Mouse (Mus musculus): Measurements from ENCODE around the gene Thbs3. TPM values are rescaled to one million over a fixed set of nuclear protein-coding genes. Genes with fewer than 3 reads are reported as not detected.
"Not testable (repeated sequence)": the region's sequence is repeated elsewhere in the genome, so short reads cannot be mapped to it uniquely, and the experiment has no call there.

Thbs3 gene
- polyA plus RNA-seq, 1 experiment from 2014 or later, result 1.3 TPM

DNA sequence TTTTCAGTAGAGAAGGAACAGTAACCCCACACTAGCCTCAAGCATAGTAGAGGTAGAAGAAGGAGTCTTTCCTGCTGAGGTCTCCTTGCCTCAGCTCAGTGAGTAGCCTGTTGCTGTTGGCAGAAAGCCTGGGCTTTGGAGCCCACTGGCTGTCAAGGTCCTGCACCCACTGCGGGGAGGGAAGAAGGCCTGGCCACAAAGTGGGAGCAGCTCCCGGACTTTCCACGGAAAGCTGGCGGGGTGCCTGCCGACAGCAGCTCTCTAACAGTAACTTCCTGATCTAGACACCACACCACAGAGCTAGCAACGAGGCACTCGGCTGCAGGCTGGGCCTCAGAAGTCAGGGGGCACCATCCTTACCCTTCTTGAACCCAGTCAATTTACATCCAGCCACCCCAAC lies 4.2 kb upstream of the Thbs3 start:
- ATAC-seq (no peak), DNase-seq (no peak)
- no peak overlapping the region for H3K27ac ChIP-seq (ENCODE audit: low read depth)
- TF ChIP-seq CTCF (IDR thresholded peaks at IDR 0.05; ENCODE audit: low read depth) (no peak), EP300 (IDR thresholded peaks at IDR 0.05; ENCODE audit: low read depth) (no peak)
- H3K4me1 ChIP-seq (ENCODE audit: insufficient read depth), result peaks cover 12% of the 10 kb centered on the region
- H3K36me3 ChIP-seq (replicated peaks; ENCODE audit: insufficient read depth, low read length), result peaks cover 45% of the 10 kb centered on the region
- H3K4me3 ChIP-seq (ENCODE audit: low read depth, low read length), result no peak overlapping the region
- no peak overlapping the region for H3K4me2 ChIP-seq (ENCODE audit: low read depth, low read length)
- H3K9ac ChIP-seq (replicated peaks), result no peak overlapping the region
- no peaks in the 10 kb centered on the region for H3K9me3 ChIP-seq (ENCODE audit: low read length)
- WGBS (ENCODE audit: insufficient replicate concordance), result 61% methylated on average over 7 of the region's 7 CpGs
- peaks cover 8% of the 10 kb centered on the region; the same call in 1 of the 2 replicates for H3K27me3 ChIP-seq (ENCODE audit: insufficient read depth, low read length)

DNA sequence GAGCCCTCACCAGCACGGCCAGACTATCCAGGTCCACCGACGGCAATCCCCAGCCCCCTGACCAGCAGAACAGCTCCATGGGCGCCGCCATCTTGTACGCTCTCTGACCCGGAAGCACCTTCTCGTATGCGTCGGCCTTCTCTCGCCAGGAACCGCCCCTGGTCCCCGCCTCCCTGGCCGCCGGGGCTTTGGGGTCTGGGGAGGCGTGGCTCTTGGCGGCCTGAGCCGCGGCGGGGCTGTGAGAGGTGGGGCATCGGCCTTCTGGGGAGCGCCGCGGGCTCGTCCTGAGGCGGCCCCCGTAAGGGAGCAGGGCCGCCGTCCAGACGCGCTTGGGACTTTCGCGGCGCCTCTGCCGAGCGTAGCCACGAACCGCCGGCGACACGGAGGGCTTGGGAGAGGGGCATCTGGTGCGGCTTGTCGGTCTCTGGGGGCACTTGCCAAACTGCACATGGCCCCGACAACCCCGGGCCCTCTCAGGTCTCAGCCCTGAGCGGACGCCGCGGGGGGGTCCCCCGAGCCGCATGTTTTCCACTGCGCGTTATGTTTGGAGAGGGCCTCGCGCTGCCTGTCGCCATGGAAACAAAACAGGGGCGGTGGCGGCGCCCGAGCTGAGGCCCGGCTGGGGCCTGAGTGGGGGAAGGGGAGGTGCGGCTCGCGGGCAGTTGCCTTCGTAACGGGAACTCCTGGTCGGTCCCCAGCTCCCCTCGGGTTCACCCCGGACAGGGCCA lies 1.0 kb upstream of the Thbs3 start:
- Histone ChIP-seq H3K9me3 (ENCODE audit: low read length) (no peaks in the 10 kb centered on the region), H3K4me1 (ENCODE audit: insufficient read depth) (peaks cover 12% of the 10 kb centered on the region), H3K27ac (ENCODE audit: low read depth) (peak overlapping the region; percentile 66), H3K36me3 (replicated peaks; ENCODE audit: insufficient read depth, low read length) (peaks cover 13% of the 10 kb centered on the region), H3K9ac (replicated peaks) (peak overlapping the region; percentile 57), H3K4me2 (ENCODE audit: low read depth, low read length) (peak overlapping the region; percentile 92), H3K27me3 (ENCODE audit: insufficient read depth, low read length) (peaks cover 8% of the 10 kb centered on the region; the same call in 1 of the 2 replicates), H3K4me3 (ENCODE audit: low read depth, low read length) (peak overlapping the region; percentile 62)
- WGBS (ENCODE audit: insufficient replicate concordance), result under 1% methylated on average over 65 of the region's 69 CpGs
- DNase-seq (peak; percentile 91), ATAC-seq (peak; percentile 87)
- TF ChIP-seq EP300 (IDR thresholded peaks at IDR 0.05; ENCODE audit: low read depth) (no peak), CTCF (IDR thresholded peaks at IDR 0.05; ENCODE audit: low read depth) (no peak)

DNA sequence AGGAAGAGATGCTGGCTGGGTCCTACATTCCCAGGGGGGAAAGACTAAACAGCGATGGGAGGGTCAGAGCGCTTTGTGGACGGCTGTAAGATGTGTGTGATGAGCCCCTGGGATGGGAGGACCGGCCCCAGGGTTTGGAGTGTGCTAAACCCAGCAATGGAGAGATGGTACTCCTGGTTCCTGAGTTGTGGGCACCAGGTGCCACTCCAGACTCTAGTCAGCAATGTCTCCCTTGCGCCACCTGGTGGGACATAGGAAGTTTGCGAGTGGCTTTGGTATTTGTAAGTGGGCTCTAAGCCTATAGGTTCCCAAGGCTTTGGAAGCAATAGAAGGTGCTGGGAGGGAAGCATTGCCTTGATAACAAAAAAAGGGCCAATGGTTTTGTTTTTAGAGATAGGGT lies 873 bp downstream of the Thbs3 start:
- Histone ChIP-seq H3K4me3 (ENCODE audit: low read depth, low read length) (no peak overlapping the region), H3K27me3 (ENCODE audit: insufficient read depth, low read length) (peaks cover 8% of the 10 kb centered on the region; the same call in 1 of the 2 replicates), H3K9ac (replicated peaks) (no peak overlapping the region), H3K4me2 (ENCODE audit: low read depth, low read length) (no peak overlapping the region), H3K4me1 (ENCODE audit: insufficient read depth) (peaks cover 12% of the 10 kb centered on the region), H3K9me3 (ENCODE audit: low read length) (no peaks in the 10 kb centered on the region), H3K27ac (ENCODE audit: low read depth) (no peak overlapping the region), H3K36me3 (replicated peaks; ENCODE audit: insufficient read depth, low read length) (no peaks in the 10 kb centered on the region)
- 0% methylated on average over 6 of the region's 6 CpGs for WGBS (ENCODE audit: insufficient replicate concordance)
- peak; percentile 46 for ATAC-seq
- peak; percentile 87 for DNase-seq
- no peak for TF ChIP-seq EP300 (IDR thresholded peaks at IDR 0.05; ENCODE audit: low read depth)
- peak; percentile 98 for TF ChIP-seq CTCF (IDR thresholded peaks at IDR 0.05; ENCODE audit: low read depth)

DNA sequence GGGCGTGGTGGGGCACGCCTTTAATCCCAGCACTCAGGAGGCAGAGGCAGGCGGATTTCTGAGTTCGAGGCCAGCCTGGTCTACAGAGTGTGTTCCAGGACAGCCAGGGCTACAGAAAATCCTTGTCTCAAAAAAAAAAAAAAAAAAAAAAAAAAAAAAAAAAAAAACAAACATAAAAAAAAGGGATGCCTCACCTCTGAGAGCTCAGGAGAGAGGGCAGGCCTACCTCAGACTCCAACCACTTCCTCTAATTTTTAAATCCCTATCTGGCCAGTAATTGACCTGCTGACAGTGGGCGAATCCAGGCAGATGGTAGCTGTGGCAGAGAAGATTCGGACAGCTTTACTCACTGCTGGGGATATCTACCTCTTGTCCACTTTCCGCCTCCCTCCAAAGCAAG lies 1.4 kb downstream of the Thbs3 start:
- WGBS (ENCODE audit: insufficient replicate concordance), result 55% methylated on average over 7 of the region's 7 CpGs
- not testable (repeated sequence) for DNase-seq; H3K27ac ChIP-seq (ENCODE audit: low read depth); H3K4me2 ChIP-seq (ENCODE audit: low read depth, low read length); H3K36me3 ChIP-seq (replicated peaks; ENCODE audit: insufficient read depth, low read length); H3K9ac ChIP-seq (replicated peaks); H3K9me3 ChIP-seq (ENCODE audit: low read length); ATAC-seq; H3K27me3 ChIP-seq (ENCODE audit: insufficient read depth, low read length); H3K4me3 ChIP-seq (ENCODE audit: low read depth, low read length)
- peaks cover 12% of the 10 kb centered on the region for H3K4me1 ChIP-seq (ENCODE audit: insufficient read depth)

GRCm38 (mm10) chr3:89218271-89218670 lies 3.3 kb downstream of the Thbs3 start:
- Histone ChIP-seq H3K4me1 (ENCODE audit: insufficient read depth) (peaks cover 9% of the 10 kb centered on the region), H3K36me3 (replicated peaks; ENCODE audit: insufficient read depth, low read length) (no peaks in the 10 kb centered on the region), H3K27ac (ENCODE audit: low read depth) (no peak overlapping the region), H3K4me2 (ENCODE audit: low read depth, low read length) (no peak overlapping the region), H3K9me3 (ENCODE audit: low read length) (no peaks in the 10 kb centered on the region), H3K27me3 (ENCODE audit: insufficient read depth, low read length) (peaks cover 8% of the 10 kb centered on the region; the same call in 1 of the 2 replicates), H3K4me3 (ENCODE audit: low read depth, low read length) (no peak overlapping the region), H3K9ac (replicated peaks) (no peak overlapping the region)
- no peak for DNase-seq
- TF ChIP-seq EP300 (IDR thresholded peaks at IDR 0.05; ENCODE audit: low read depth) (no peak), CTCF (IDR thresholded peaks at IDR 0.05; ENCODE audit: low read depth) (no peak)
- 79% methylated on average over 1 of the region's 1 CpGs for WGBS (ENCODE audit: insufficient replicate concordance)
- ATAC-seq, result no peak

DNA sequence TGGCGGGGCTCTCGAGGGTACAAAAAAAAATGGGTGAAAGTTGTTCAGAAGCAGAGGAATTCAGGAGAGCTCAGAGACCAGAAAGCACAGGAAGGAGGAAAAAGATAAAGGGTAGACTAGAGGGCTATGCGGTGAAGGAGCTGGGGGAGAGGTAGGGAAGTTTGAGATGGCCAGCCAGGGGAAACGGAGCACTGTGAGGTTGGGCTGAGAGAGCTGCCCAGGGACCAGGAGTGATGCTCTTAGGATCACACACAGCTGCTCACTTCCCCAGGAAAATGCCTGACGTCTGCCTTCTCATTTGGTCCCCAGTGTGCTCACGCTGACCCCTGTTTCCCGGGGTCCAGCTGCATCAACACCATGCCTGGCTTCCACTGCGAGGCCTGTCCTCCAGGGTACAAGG lies 4.6 kb downstream of the Thbs3 start:
- Histone ChIP-seq H3K9me3 (ENCODE audit: low read length) (no peaks in the 10 kb centered on the region), H3K4me1 (ENCODE audit: insufficient read depth) (peaks cover 5% of the 10 kb centered on the region), H3K27ac (ENCODE audit: low read depth) (no peak overlapping the region), H3K4me3 (ENCODE audit: low read depth, low read length) (no peak overlapping the region), H3K36me3 (replicated peaks; ENCODE audit: insufficient read depth, low read length) (no peaks in the 10 kb centered on the region), H3K27me3 (ENCODE audit: insufficient read depth, low read length) (peaks cover 8% of the 10 kb centered on the region; the same call in 1 of the 2 replicates), H3K4me2 (ENCODE audit: low read depth, low read length) (no peak overlapping the region), H3K9ac (replicated peaks) (no peak overlapping the region)
- TF ChIP-seq CTCF (IDR thresholded peaks at IDR 0.05; ENCODE audit: low read depth) (no peak), EP300 (IDR thresholded peaks at IDR 0.05; ENCODE audit: low read depth) (no peak)
- DNase-seq (no peak), ATAC-seq (no peak)
- WGBS (ENCODE audit: insufficient replicate concordance), result 30% methylated on average over 8 of the region's 8 CpGs
